Mouse (Mus musculus) hematopoietic stem cell, adult 5-6 weeks (primary cell): Measurements from ENCODE around the gene Pxdc1. TPM values are rescaled to one million over a fixed set of nuclear protein-coding genes. Genes with fewer than 3 reads are reported as not detected.

ENCODE experiments used
- ATAC-seq, 2 experiments: fragments of 125-278 bp in 1 of 2; replicated peaks in 1 of 2; 2 replicates each; pipeline ENCODE4 v1.8.0; 2016 to 2017; ENCODE audit warnings: inconsistent platforms in 2 of 2, mild to moderate bottlenecking in 2 of 2, moderate number of reproducible peaks in 2 of 2, low read depth in 1 of 2, moderate TSS enrichment in 1 of 2; ENCODE audit not compliant: low FRiP score in 2 of 2, poor library complexity in 2 of 2, severe bottlenecking in 2 of 2, insufficient read depth in 1 of 2, low TSS enrichment in 1 of 2
- total RNA-seq: library from RNA; stranded (forward); fragments of 172-1452, 232-1000 nt; gene quantifications from 2 replicates; pipeline ENCODE4 v1.2.3, GENCODE M21; 2017

Pxdc1 gene
- total RNA-seq, 1 experiment from 2014 or later, result not detected

GRCm38 (mm10) chr13:34656351-34656750 lies 3.1 kb upstream of the Pxdc1 start:
- no peak for ATAC-seq

- ATAC-seq, result peak; percentile 43 to 53; a peak in 3 of 4 replicates
These were observed 689 bp downstream of the Pxdc1 start for GRCm38 (mm10) chr13:34652353-34653241.

DNA sequence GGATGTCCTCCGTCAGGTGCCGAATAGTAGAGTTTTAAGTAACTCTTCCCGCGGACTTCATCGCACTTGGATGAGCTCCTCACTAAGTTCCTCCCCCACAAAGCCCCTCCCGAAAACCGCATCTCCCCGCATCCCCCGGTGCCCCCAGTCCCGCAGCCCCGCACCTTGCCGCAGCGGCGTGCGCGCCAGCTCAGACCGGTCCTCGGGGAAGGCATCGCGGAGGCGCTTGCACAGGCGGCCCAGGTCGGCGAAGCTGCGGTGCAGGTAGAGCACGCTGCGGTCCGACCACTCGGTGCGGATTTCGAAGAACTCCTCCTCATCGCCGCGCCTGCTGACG lies 1.3 kb downstream of the Pxdc1 start:
- ATAC-seq, result 0 out of 4 replicates have a peak, but pooled peaks of 1 of the 2 experiments have one; percentile 6

- no peak for ATAC-seq
These were observed 1.8 kb downstream of the Pxdc1 start for GRCm38 (mm10) chr13:34651474-34651991.

GRCm38 (mm10) chr13:34650953-34651352 lies 2.3 kb downstream of the Pxdc1 start:
- no peak for ATAC-seq

DNA sequence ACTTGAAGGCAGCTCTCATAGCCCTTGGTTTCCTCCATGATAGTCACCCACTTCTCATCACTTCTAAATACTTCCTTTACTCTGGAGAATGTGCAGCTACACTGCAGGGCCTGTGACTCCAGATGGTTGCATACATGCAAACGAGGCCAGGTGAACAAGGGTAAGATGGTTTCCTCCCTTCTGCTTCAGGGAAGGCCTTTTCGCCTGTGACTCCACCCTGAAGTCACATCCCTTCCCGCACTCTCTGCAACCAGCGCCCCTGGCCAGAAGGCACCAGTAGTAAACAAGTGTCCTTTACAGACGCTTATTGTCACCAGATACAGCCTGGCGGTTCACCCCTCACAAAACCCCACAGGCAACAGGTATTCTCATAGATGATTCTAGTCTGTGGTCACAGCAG lies 2.9 kb downstream of the Pxdc1 start:
- ATAC-seq, result no peak

DNA sequence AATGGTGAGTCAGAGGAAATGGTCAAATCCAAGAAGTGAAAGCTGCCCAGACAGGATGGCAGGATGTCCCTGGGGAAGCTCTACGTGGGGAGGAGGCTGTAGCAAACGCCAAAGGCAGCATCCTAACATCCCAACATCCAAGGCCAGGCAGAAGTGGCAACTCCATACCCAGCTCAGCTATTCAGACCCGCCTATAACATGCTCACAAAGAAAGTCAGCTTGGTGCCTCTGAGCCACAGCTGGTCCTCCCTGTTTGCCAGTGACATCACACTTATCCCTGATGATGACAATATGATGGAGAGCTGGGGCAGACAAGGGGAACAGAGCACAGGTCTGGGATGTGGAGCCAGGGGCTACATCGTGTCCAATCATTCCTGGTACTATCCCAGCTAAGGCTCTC lies 5.5 kb downstream of the Pxdc1 start:
- no peak for ATAC-seq

DNA sequence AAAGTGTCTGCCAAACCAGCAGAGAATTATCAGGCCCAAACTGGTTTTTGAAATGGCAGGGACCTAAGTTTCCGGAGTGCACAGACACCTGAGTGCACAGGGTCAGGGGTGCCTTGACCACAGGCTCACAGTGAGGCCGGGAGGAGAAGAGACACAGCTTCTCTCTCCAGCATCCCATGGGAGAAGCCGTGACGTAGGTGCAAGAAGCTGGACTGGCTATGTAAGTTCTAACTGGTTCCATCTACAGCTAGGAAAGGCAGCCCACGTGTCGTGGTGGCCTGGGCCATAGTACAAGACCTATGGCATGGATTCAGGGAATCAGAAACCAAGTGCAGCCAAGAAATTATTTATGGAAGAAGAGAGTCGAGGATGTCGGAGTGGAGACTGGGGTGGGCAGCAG lies 6.1 kb downstream of the Pxdc1 start:
- no peak for ATAC-seq

GRCm38 (mm10) chr13:34646240-34646750 lies 7.0 kb downstream of the Pxdc1 start:
- ATAC-seq, result no peak

GRCm38 (mm10) chr13:34645519-34645918 lies 7.8 kb downstream of the Pxdc1 start:
- ATAC-seq, result no peak

- ATAC-seq, result no peak
These were observed 8.9 kb downstream of the Pxdc1 start for GRCm38 (mm10) chr13:34644401-34644800.

DNA sequence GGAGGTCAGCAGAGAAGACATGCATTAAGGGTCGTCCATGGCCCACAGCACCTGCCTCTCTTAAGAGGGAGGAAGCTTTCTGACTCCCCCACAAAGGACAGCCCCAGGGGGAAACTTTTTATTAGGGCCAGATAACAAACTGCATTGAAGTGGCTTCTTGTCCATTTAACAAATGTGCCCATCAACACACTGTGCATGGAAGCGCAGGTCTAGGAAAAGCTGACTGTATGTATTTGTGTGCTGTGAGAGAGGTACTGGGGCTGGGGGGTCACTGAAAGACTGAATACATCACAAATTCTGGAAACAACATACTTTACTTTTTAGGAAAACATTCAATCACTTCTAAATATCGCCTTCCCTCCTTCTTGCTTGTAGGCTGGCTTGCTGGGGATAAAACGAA lies 9.4 kb downstream of the Pxdc1 start:
- ATAC-seq, result no peak

- no peak for ATAC-seq
These were observed 10.1 kb downstream of the Pxdc1 start for GRCm38 (mm10) chr13:34642941-34643875.

- ATAC-seq, result no peak
These were observed 12.2 kb downstream of the Pxdc1 start for GRCm38 (mm10) chr13:34641066-34641465.

DNA sequence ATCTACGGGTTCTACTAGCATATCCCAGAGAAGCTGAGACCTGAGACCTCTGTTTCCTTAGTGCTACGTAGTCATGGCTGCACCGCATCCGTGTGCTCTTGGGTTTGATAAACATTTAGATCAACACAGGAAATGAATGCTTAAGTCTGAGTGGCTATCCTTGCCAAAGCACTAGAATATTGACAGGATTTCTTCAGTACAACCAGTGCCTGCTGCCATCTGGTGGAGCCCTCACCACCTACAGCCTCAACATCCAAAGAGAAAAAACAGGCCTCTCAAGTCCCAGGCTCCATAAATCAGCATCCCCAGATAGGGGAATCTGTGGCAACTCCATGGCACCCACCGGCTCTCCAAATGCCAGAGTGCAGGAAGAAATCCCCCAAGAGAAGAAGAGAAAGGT lies 17.3 kb downstream of the Pxdc1 start:
- ATAC-seq, result peak; percentile 49 to 81

DNA sequence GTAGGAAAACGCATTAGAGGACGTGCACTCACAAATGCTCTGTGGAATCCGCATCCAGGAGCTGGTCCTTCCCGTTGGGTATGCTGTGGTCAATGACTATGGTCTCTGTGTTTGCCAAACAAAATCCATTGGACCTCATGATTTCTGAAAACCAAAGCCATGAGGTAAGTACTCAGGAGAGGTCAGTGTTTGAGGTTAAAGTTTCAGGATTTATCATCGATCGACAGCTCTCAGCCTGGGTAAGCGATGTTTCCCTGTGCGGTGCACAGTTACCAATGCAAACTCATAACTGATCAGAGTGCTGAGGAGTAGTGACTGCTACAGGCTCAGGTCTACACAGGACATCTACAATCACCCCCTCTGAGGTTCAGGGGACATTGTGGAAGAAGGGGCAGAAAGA lies 23.0 kb downstream of the Pxdc1 start:
- no peak for ATAC-seq

DNA sequence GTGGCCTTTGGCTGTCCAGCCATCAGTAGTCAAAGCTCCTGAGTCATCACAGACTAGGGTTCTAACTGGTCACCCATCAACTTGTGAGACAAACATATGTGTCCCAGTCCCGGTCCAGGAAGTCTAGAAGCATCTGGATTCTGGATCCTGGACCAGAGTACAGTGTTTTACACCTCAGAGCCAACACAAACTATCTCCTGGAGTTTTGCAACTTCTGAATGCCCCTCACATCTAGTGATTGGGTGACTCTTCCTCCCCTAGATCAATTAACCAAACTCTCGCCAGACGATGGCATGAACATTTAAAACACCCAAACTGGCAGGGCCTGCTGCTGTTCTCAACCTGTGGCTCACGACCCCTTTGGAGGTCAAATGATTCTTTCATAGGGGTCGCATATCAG lies 23.5 kb downstream of the Pxdc1 start:
- no peak for ATAC-seq

DNA sequence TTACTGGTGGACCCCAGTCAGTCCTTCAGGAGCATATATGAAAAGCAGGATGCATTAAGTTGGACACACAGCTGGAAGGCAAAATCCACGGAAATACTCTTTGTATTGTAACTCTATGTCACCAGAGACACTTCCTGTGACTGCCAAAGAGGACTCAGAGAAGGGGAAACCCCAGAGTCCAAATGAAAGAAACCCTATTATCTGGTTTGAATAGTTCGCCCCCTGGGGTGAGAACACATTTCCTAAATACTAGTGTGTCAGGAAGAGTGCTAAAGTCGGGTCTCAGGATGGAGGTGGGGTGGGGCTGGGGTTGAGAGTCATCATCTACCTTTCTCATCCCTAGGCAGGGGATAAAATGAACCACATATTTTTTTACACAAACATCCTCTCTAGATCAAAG lies 25.8 kb downstream of the Pxdc1 start:
- no peak for ATAC-seq
